Mouse (Mus musculus) intestine, embryonic 16.5 days (tissue): ENCODE measurements at regions not wholly inside any gene's neighbourhood (a gene's known extent, or its start where the extent isn't known, plus 50 kb on each side); places are given as distances from the start of the nearest gene placed in this dataset.

ENCODE experiments used
- ATAC-seq: fragments of 200-750 bp; cut with Nextera tagmentation; 2 replicates; pipeline ENCODE4 v1.8.0; 2017; ENCODE audit warnings: moderate TSS enrichment, moderate library complexity
- H3K27ac ChIP-seq: fragments of 300-500 bp; sonication (generic); 2 replicates; pipeline ENCODE4 v1.5.1; 2014; ENCODE audit warnings: mild to moderate bottlenecking, low read length
- H3K27me3 ChIP-seq: fragments of 300-500 bp; sonication (generic); replicated peaks from 2 replicates; pipeline ENCODE4 v1.6.1; 2014; ENCODE audit warnings: low read length, control low read depth, mixed read lengths; ENCODE audit not compliant: control insufficient read depth, insufficient read depth
- H3K36me3 ChIP-seq: fragments of 300-500 bp; sonication (generic); 2 replicates; pipeline ENCODE4 v1.6.1; 2014; ENCODE audit warnings: low read length, control low read depth; ENCODE audit not compliant: control insufficient read depth, insufficient read depth
- H3K4me1 ChIP-seq: fragments of 300-500 bp; sonication (generic); 2 replicates; pipeline ENCODE4 v1.6.1; 2014; ENCODE audit warnings: low read length, control low read depth, mixed read lengths; ENCODE audit not compliant: control insufficient read depth, insufficient read depth
- H3K4me2 ChIP-seq: fragments of 300-500 bp; sonication (generic); 2 replicates; pipeline ENCODE4 v1.6.1; 2014; ENCODE audit warnings: low read depth, low read length, control low read depth
- H3K4me3 ChIP-seq: fragments of 300-500 bp; sonication (generic); 2 replicates; pipeline ENCODE4 v1.5.1; 2014; ENCODE audit warnings: mild to moderate bottlenecking, low read length
- H3K9ac ChIP-seq: fragments of 300-500 bp; sonication (generic); 2 replicates; pipeline ENCODE4 v1.6.1; 2014; ENCODE audit warnings: low read depth, low read length
- H3K9me3 ChIP-seq: fragments of 300-500 bp; sonication (generic); 2 replicates; pipeline ENCODE4 v1.6.1; 2016; ENCODE audit warnings: low read length, control low read depth; ENCODE audit not compliant: control insufficient read depth
- WGBS: fragments of 180-500 bp; shearing (Covaris S2); extraction: QIAGEN DNeasy Blood & Tissue Kit; methylation state at CpG from one replicate; pipeline ENCODE4 v1.1.7; 2014; 5-methylcytosine and 5-hydroxymethylcytosine counted together

- WGBS: 79% methylated on average over 5 of the region's 5 CpGs
- no peaks in the 10 kb centered on the region for H3K27me3 ChIP-seq
- H3K27ac ChIP-seq: no peak overlapping the region
- H3K4me3 ChIP-seq: no peak overlapping the region
- peaks cover 7% of the 10 kb centered on the region; the same call in 1 of the 2 replicates for H3K4me1 ChIP-seq
- H3K4me2 ChIP-seq: no peak overlapping the region
- no peaks in the 10 kb centered on the region for H3K36me3 ChIP-seq
- no peak overlapping the region for H3K9ac ChIP-seq
- H3K9me3 ChIP-seq: no peaks in the 10 kb centered on the region
- no peak for ATAC-seq
These were observed 190.0 kb upstream of the Trib2 start for GRCm38 (mm10) chr12:16006688-16007087.

- no peaks in the 10 kb centered on the region for H3K36me3 ChIP-seq
- no peaks in the 10 kb centered on the region for H3K9me3 ChIP-seq
- WGBS: 93% methylated on average over 5 of the region's 5 CpGs
- no peak for ATAC-seq
- H3K4me2 ChIP-seq: no peak overlapping the region
- H3K4me3 ChIP-seq: no peak overlapping the region
- no peak overlapping the region for H3K9ac ChIP-seq
- no peak overlapping the region for H3K27ac ChIP-seq
- no peaks in the 10 kb centered on the region for H3K27me3 ChIP-seq
- H3K4me1 ChIP-seq: peaks cover 7% of the 10 kb centered on the region; the same call in 1 of the 2 replicates
These were observed 189.6 kb upstream of the Trib2 start for GRCm38 (mm10) chr12:16006286-16006685.

- ATAC-seq: no peak
- 88% methylated on average over 7 of the region's 7 CpGs for WGBS
- Histone ChIP-seq H3K4me2 (no peak overlapping the region), H3K27ac (no peak overlapping the region), H3K9ac (no peak overlapping the region), H3K4me1 (no peaks in the 10 kb centered on the region), H3K4me3 (no peak overlapping the region), H3K9me3 (no peaks in the 10 kb centered on the region), H3K27me3 (no peaks in the 10 kb centered on the region), H3K36me3 (no peaks in the 10 kb centered on the region)
These were observed 185.1 kb upstream of the Trib2 start for GRCm38 (mm10) chr12:16001811-16002210.

- Histone ChIP-seq H3K36me3 (no peaks in the 10 kb centered on the region), H3K27me3 (no peaks in the 10 kb centered on the region), H3K4me3 (no peak overlapping the region), H3K9ac (no peak overlapping the region), H3K27ac (no peak overlapping the region), H3K4me2 (no peak overlapping the region), H3K4me1 (no peaks in the 10 kb centered on the region), H3K9me3 (no peaks in the 10 kb centered on the region)
- WGBS: 81% methylated on average over 5 of the region's 5 CpGs
- no peak for ATAC-seq
These were observed 184.5 kb upstream of the Trib2 start for GRCm38 (mm10) chr12:16001225-16001624.

GRCm38 (mm10) chr12:15998331-15998730, 181.6 kb upstream of the Trib2 start:
- H3K27ac ChIP-seq: no peak overlapping the region
- H3K4me1 ChIP-seq: no peaks in the 10 kb centered on the region
- H3K9me3 ChIP-seq: no peaks in the 10 kb centered on the region
- no peaks in the 10 kb centered on the region for H3K36me3 ChIP-seq
- H3K4me3 ChIP-seq: no peak overlapping the region
- H3K4me2 ChIP-seq: no peak overlapping the region
- H3K27me3 ChIP-seq: no peaks in the 10 kb centered on the region
- ATAC-seq: no peak
- no peak overlapping the region for H3K9ac ChIP-seq

GRCm38 (mm10) chr12:15993866-15994265, 177.1 kb upstream of the Trib2 start:
- Histone ChIP-seq H3K4me2 (no peak overlapping the region), H3K27ac (no peak overlapping the region), H3K27me3 (no peaks in the 10 kb centered on the region), H3K9ac (no peak overlapping the region), H3K4me1 (no peaks in the 10 kb centered on the region), H3K9me3 (no peaks in the 10 kb centered on the region), H3K36me3 (no peaks in the 10 kb centered on the region), H3K4me3 (no peak overlapping the region)
- ATAC-seq: no peak
- 68% methylated on average over 3 of the region's 3 CpGs for WGBS

- no peak for ATAC-seq
- no peak overlapping the region for H3K9ac ChIP-seq
These were observed 169.6 kb upstream of the Trib2 start for GRCm38 (mm10) chr12:15986351-15986750.

GRCm38 (mm10) chr12:15985649-15986048, 168.9 kb upstream of the Trib2 start:
- no peak overlapping the region for H3K27ac ChIP-seq
- H3K27me3 ChIP-seq: no peaks in the 10 kb centered on the region
- H3K4me1 ChIP-seq: no peaks in the 10 kb centered on the region
- no peak for ATAC-seq
- no peak overlapping the region for H3K4me3 ChIP-seq
- 76% methylated on average over 2 of the region's 2 CpGs for WGBS
- H3K9me3 ChIP-seq: no peaks in the 10 kb centered on the region
- H3K4me2 ChIP-seq: no peak overlapping the region
- H3K9ac ChIP-seq: no peak overlapping the region
- no peaks in the 10 kb centered on the region for H3K36me3 ChIP-seq

More at GRCm38 (mm10) chr12:15986351-15986750, 169.6 kb upstream of the Trib2 start:
- no peak overlapping the region for H3K4me3 ChIP-seq
- no peaks in the 10 kb centered on the region for H3K27me3 ChIP-seq
- H3K27ac ChIP-seq: no peak overlapping the region
- H3K9me3 ChIP-seq: no peaks in the 10 kb centered on the region
- H3K4me1 ChIP-seq: no peaks in the 10 kb centered on the region
- no peaks in the 10 kb centered on the region for H3K36me3 ChIP-seq
- no peak overlapping the region for H3K4me2 ChIP-seq

GRCm38 (mm10) chr12:15983591-15984300, 167.0 kb upstream of the Trib2 start:
- no peak for ATAC-seq
- Histone ChIP-seq H3K27ac (no peak overlapping the region), H3K4me3 (no peak overlapping the region), H3K27me3 (no peaks in the 10 kb centered on the region), H3K9ac (no peak overlapping the region), H3K9me3 (no peaks in the 10 kb centered on the region), H3K36me3 (no peaks in the 10 kb centered on the region), H3K4me2 (no peak overlapping the region), H3K4me1 (no peaks in the 10 kb centered on the region)
- WGBS: 85% methylated on average over 11 of the region's 11 CpGs

GRCm38 (mm10) chr12:15981741-15982140, 165.0 kb upstream of the Trib2 start:
- WGBS: 33% methylated on average over 1 of the region's 1 CpGs
- Histone ChIP-seq H3K9ac (no peak overlapping the region), H3K36me3 (no peaks in the 10 kb centered on the region), H3K4me2 (no peak overlapping the region), H3K4me1 (no peaks in the 10 kb centered on the region), H3K27ac (no peak overlapping the region), H3K4me3 (no peak overlapping the region), H3K9me3 (no peaks in the 10 kb centered on the region), H3K27me3 (no peaks in the 10 kb centered on the region)
- no peak for ATAC-seq
